Mouse (Mus musculus) ovary, adult 18-20 months (tissue): ENCODE data around the gene Tgfa.

Experiments
- DNase-seq: peaks from one replicate; pipeline ENCODE4 v3.0.0; 2022; ENCODE audit warnings: low spot score, mixed read lengths

Gene Tgfa

DNA sequence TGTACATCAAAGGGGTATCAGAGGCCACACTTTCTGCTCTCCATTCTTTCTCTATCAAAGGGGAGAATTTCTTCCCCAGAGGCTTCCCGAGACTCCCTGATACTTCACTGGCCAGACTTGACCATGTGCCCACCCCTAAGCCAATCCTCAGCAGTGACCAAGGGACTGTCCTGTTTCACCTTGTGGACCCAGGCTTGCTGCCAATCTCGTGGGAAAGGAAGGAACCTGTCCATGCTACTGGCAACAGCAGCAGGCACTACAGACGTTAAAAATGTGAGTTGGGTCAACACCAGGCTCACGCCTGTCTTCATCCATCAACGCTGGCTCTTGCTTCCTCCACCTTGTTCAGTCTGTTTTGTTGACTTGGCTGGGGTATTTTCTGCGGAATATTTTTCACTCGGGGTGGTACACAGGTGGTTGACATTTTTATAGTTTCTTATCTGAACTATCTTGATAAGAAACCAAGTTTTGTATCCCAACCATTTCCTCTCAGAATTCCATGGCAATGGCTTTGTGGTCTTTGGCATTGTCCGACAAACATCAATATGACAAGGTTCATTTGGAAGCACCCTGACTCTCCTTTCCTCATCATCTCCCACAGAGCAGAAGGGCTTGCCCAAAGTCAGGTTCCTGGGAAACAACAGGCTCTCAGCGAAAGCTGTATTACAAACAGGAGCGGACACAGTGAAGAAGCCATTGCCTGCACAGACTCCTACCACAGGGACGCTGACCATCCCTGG, 6.1 kb upstream of the Tgfa start:
- no peak for DNase-seq

GRCm38 (mm10) chr6:86190622-86191021, 4.4 kb upstream of the Tgfa start:
- DNase-seq, result no peak

GRCm38 (mm10) chr6:86192978-86193377, 2.0 kb upstream of the Tgfa start:
- no peak for DNase-seq

- no peak for DNase-seq
Measured at GRCm38 (mm10) chr6:86193879-86194278, 1.1 kb upstream of the Tgfa start.

- no peak for DNase-seq
Measured at GRCm38 (mm10) chr6:86196034-86196433, 1.0 kb downstream of the Tgfa start.

GRCm38 (mm10) chr6:86197150-86197862, 2.3 kb downstream of the Tgfa start:
- no peak for DNase-seq

DNA sequence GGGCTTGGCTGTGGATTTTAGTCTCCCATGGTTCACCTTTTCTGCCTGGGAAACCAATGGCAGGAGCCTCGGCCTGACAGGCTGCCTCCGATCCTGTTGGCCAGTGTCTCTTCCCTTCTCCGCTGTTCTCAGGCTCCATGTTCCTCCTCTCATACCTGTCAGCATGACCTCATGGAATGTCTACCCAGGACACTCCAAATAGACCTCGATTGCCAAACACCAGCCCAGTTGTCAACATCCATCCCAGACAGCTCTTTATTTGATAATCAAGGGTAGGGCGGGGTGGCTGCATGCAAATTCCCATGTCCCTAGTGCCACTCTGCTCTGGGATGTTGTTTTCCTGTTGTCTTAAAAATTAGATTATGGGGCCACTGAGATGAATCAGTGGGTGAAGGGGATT, 5.9 kb downstream of the Tgfa start:
- DNase-seq, result no peak

GRCm38 (mm10) chr6:86203101-86203500, 8.1 kb downstream of the Tgfa start:
- DNase-seq, result no peak

GRCm38 (mm10) chr6:86206014-86206413, 11.0 kb downstream of the Tgfa start:
- DNase-seq, result no peak

GRCm38 (mm10) chr6:86206985-86207384, 12.0 kb downstream of the Tgfa start:
- DNase-seq, result no peak

- DNase-seq, result no peak
Measured at GRCm38 (mm10) chr6:86209133-86210016, 14.4 kb downstream of the Tgfa start.

GRCm38 (mm10) chr6:86210017-86210408, 15.0 kb downstream of the Tgfa start:
- no peak for DNase-seq

DNA sequence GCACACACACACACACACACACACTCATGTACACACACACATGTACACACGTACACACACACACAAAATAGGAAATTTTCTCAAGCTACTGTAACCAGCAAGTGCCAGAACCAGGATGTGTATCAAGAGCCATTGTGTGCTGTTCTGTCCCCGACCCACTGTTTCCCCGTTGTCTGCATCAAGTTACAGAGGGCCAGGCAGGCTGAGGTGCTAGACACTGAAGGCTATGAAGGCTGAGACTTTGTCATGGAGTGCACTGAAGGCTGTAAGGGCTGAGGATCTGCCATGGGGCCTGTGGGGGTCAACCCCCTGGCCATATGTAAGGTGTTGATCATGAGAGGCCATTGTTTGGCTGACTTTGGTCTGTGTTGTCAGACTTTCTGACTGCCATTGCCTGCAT, 15.6 kb downstream of the Tgfa start:
- DNase-seq, result no peak

DNA sequence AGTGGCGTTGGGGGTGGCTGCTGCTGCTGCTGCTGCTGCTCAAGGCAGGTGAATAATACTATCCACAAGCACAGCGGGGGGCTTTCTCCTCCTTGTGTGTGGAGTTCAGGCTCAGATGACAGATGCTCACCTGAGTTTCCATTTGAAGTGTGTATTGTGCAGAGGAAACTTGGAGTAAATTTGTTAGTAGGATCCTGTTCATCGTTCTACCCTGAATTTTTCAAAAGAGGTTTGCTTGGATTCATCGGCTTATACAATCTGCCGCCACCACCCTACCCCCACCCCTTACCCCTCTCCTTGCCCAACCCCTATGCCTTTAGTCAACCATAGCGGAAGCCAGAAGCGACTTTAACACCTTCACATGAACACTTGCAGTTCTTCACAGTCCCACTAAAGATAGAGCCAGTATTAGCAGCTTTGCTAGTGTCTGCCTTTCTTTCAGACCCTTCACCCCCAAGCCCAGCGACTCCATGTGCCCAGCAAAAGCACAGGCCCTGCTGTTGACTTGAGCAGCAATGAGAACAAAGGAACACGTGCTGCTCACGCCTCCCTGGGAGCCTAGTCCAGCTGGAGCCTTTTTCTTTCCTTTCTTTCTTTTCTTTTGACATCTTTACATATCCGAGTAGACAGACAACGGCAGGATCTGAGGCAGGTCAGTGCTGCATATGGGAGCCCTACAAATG, 16.2 kb downstream of the Tgfa start:
- no peak for DNase-seq

DNA sequence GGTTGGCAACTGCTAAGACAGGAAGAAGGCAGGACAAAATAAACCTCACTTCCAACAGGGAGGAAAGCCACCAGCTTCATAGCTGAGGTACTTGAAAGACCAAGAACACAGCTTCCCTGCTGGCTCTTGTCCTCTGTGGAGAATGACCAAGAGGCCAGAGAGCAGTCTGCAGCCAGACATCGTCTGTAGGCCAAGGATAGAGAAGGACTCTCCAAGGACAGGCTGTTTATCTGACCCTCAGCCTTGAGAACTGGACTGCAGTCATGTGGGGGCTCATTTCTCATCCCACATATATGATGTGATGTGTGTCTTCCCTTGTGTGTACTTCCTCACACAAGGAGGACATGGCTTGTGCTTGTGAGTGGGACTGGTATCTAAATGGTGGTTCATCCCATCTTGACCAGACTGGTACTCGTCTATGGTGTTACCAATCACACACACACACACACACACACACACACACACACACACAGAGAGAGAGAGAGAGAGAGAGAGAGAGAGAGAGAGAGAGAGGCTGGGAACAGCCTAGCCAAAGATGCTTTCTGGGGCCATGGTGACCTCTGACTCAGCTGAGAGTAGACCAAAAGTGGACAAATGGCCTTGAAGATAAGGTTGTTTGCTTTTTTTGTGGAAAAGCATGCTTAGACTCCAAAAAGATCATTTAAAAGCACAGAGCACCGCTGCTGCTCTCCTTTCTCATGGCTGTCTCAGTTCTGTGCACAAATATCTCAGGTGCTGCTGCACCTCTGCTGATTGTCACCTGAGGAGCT, 18.0 kb downstream of the Tgfa start:
- DNase-seq, result peak; percentile 78

GRCm38 (mm10) chr6:86218066-86218465, 23.0 kb downstream of the Tgfa start:
- no peak for DNase-seq

DNA sequence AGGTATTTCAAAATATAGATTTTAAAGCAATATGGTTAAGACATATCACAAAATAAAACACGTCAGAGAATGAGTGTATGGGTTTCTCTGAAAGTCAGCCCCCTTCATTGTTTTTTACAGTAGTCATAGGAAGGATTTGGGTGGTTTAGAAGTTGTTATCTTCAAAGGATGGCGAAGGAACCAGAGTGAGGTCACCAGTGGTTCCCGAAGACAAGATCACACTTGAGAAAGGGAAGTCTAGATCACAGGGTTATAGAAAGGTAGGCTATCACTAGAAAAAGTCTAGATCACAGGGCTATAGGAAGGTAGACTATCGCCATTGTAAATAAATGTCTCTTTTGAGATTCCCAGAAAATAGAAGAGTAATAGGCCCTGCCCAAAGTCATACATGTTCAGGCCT, 23.7 kb downstream of the Tgfa start:
- no peak for DNase-seq

GRCm38 (mm10) chr6:86219494-86219893, 24.5 kb downstream of the Tgfa start:
- peak; percentile 64 for DNase-seq

GRCm38 (mm10) chr6:86220171-86220570, 25.1 kb downstream of the Tgfa start:
- no peak for DNase-seq

GRCm38 (mm10) chr6:86222381-86222780, 27.4 kb downstream of the Tgfa start:
- DNase-seq, result peak; percentile 57

DNA sequence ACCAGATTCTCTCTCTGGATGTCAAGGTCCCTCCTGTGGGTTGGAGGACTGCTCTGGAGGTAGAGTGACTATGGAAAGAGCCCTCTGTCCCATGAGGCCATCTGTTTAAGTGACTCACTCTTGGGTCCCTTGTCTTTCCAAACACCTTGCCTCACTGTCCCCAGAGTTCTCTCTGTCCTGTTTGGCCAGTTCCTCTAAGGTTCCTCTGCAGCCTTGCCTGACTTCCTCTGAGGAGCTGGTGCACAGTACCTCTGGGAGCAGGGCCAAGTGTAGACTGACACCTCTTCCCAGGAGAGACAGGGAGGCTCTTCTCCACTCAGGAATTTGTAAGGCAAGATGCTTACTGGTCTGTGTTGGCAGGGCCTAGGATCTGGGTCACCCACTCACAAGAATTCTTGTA, 30.6 kb downstream of the Tgfa start:
- no peak for DNase-seq
